Mouse (Mus musculus) liver, adult 2 months (tissue): ENCODE data around the gene Il21r. TPM values are rescaled to one million over a fixed set of nuclear protein-coding genes. Genes with fewer than 3 reads are reported as not detected.
A peak's percentile ranks its signal among the peaks of the same experiment; 100 is the strongest.

Experiments used
- DNase-seq: peaks from one replicate; pipeline ENCODE4 v3.0.0-alpha.2; 2011; ENCODE audit warnings: low read depth, low spot score; ENCODE audit errors: extremely low read depth
- H3K27ac ChIP-seq: fragments of 200-500 bp; replicated peaks from 2 replicates; pipeline ENCODE4 v1.5.1; 2012; ENCODE audit warnings: low read depth, mild to moderate bottlenecking, control low read depth, inconsistent platforms, low read length; ENCODE audit not compliant: insufficient read depth
- H3K27me3 ChIP-seq: fragments of 200-500 bp; 2 replicates; pipeline ENCODE4 v1.6.1; 2012; ENCODE audit warnings: mild to moderate bottlenecking, moderate library complexity, low read length, inconsistent platforms; ENCODE audit not compliant: control insufficient read depth, insufficient read depth
- H3K36me3 ChIP-seq: fragments of 200-500 bp; 2 replicates; pipeline ENCODE4 v1.6.1; 2012; ENCODE audit warnings: low read length, inconsistent platforms; ENCODE audit not compliant: control insufficient read depth, insufficient read depth
- H3K4me1 ChIP-seq: fragments of 200-500 bp; 2 replicates; pipeline ENCODE4 v1.6.1; 2011; ENCODE audit warnings: low read length; ENCODE audit not compliant: control insufficient read depth, insufficient read depth
- H3K4me3 ChIP-seq: fragments of 200-500 bp; 2 replicates; pipeline ENCODE4 v1.5.1; 2011; ENCODE audit warnings: low read depth, mild to moderate bottlenecking, control low read depth, low read length, moderate library complexity; ENCODE audit not compliant: insufficient read depth
- H3K79me2 ChIP-seq: fragments of 200-500 bp; 2 replicates; pipeline ENCODE4 v1.6.1; 2012; ENCODE audit warnings: inconsistent platforms, mild to moderate bottlenecking, low read length, moderate library complexity; ENCODE audit not compliant: control insufficient read depth, insufficient read depth
- H3K9ac ChIP-seq: fragments of 200-500 bp; 2 replicates; pipeline ENCODE4 v1.6.1; 2012; ENCODE audit warnings: low read depth, mild to moderate bottlenecking, control low read depth, inconsistent platforms, low read length
- CTCF ChIP-seq: fragments of 200-500 bp; IDR thresholded peaks from 2 replicates; pipeline ENCODE4 v1.5.1; 2011; ENCODE audit warnings: low read depth, low read length, control low read depth
- POLR2A ChIP-seq: fragments of 200-500 bp; IDR thresholded peaks from 2 replicates; pipeline ENCODE4 v1.6.1; 2011; ENCODE audit warnings: low read length, control low read depth; ENCODE audit not compliant: insufficient read depth; ENCODE audit errors: extremely low read depth
- WGBS: fragments of 180-500 bp; shearing (Covaris S2); methylation state at CpG from one replicate; pipeline ENCODE4 v1.1.7; 2018; 5-methylcytosine and 5-hydroxymethylcytosine counted together
- polyA plus RNA-seq: library from polyadenylated mRNA; depleted of rRNA; stranded (reverse); fragments of >200 nt; gene quantifications from 2 replicates; pipeline ENCODE4 v1.2.3, GENCODE M21; 2012
- total RNA-seq: library from RNA; depleted of rRNA; stranded (reverse); fragments of >200 nt; gene quantifications from 2 replicates; pipeline ENCODE4 v1.2.3, GENCODE M21; 2014

The Il21r gene
- total and polyA plus RNA-seq, 2 experiments, result 0.09 to 1.2 TPM

- TF ChIP-seq CTCF, result no peak
- no peak for TF ChIP-seq POLR2A
- no peaks in the 10 kb centered on the region for H3K79me2 ChIP-seq
- H3K27ac ChIP-seq, result no peak overlapping the region
- no peak for DNase-seq
- no peak overlapping the region for H3K9ac ChIP-seq
- H3K36me3 ChIP-seq, result peaks cover 35% of the 10 kb centered on the region
- WGBS, result 93% methylated on average over 19 of the region's 19 CpGs
- no peak overlapping the region for H3K4me3 ChIP-seq
- no peaks in the 10 kb centered on the region for H3K27me3 ChIP-seq
- peaks cover 5% of the 10 kb centered on the region for H3K4me1 ChIP-seq
These were observed 31.3 kb upstream of the Il21r start for GRCm38 (mm10) chr7:125571891-125572290.

- 69% methylated on average over 6 of the region's 6 CpGs for WGBS
- Histone ChIP-seq H3K27ac (peak overlapping the region; percentile 8), H3K4me3 (no peak overlapping the region), H3K36me3 (peaks cover 28% of the 10 kb centered on the region), H3K9ac (no peak overlapping the region), H3K4me1 (peaks cover 13% of the 10 kb centered on the region), H3K79me2 (no peaks in the 10 kb centered on the region), H3K27me3 (no peaks in the 10 kb centered on the region)
- TF ChIP-seq CTCF, result 0 out of 2 replicates have a peak, but pooled peaks have one; percentile 11
- no peak for TF ChIP-seq POLR2A
- no peak for DNase-seq
These were observed 30.5 kb upstream of the Il21r start for GRCm38 (mm10) chr7:125572737-125573136.

DNA sequence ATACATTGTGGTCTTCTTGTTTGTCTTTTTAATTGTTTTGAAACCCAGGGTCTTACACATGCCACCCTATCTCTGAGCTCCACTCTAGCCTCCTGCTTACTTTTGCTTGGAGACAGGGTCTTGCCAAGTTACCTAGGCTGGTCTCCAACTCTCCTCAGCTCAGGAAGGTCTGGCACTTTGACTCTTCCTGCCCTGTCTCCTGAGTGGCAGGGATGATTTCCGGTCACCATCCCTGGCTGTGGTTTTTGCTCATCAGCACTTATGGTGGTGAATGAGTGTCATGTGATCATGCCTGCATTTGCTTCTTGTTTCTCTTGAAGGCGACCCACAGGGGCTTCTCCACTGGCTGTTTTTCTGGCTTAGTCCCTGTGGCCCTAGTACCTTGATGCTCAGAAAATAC lies 29.4 kb upstream of the Il21r start:
- DNase-seq, result no peak
- H3K79me2 ChIP-seq, result no peaks in the 10 kb centered on the region
- H3K4me1 ChIP-seq, result peaks cover 17% of the 10 kb centered on the region
- no peak overlapping the region for H3K27ac ChIP-seq
- 68% methylated on average over 2 of the region's 2 CpGs for WGBS
- no peak overlapping the region for H3K4me3 ChIP-seq
- TF ChIP-seq CTCF (no peak), POLR2A (no peak)
- H3K9ac ChIP-seq, result no peak overlapping the region
- H3K27me3 ChIP-seq, result no peaks in the 10 kb centered on the region
- H3K36me3 ChIP-seq, result peaks cover 22% of the 10 kb centered on the region

DNA sequence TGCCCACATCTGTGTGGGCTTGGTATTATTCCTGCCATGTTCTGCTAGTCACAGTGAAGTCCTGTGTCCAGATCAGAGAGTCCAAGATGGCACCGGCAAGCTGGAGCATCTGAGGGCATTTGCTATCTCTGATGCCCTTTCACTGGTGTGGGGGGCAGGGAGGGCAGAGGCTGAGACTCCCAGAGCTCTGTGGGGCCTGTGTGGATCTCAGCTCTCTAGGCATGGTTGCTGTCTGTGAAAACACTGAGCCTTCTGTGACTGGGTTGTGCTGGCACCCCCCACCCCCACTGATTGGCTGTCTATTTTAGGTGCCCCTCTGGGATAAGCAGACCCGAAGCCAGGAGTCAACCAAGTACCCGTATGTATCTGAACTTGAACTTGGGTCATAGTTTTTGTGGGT lies 28.4 kb upstream of the Il21r start:
- 80% methylated on average over 3 of the region's 3 CpGs for WGBS
- Histone ChIP-seq H3K4me3 (no peak overlapping the region), H3K79me2 (no peaks in the 10 kb centered on the region), H3K36me3 (peaks cover 14% of the 10 kb centered on the region), H3K27me3 (no peaks in the 10 kb centered on the region), H3K27ac (no peak overlapping the region), H3K4me1 (peaks cover 17% of the 10 kb centered on the region), H3K9ac (no peak overlapping the region)
- TF ChIP-seq CTCF (no peak), POLR2A (no peak)
- DNase-seq, result no peak

DNA sequence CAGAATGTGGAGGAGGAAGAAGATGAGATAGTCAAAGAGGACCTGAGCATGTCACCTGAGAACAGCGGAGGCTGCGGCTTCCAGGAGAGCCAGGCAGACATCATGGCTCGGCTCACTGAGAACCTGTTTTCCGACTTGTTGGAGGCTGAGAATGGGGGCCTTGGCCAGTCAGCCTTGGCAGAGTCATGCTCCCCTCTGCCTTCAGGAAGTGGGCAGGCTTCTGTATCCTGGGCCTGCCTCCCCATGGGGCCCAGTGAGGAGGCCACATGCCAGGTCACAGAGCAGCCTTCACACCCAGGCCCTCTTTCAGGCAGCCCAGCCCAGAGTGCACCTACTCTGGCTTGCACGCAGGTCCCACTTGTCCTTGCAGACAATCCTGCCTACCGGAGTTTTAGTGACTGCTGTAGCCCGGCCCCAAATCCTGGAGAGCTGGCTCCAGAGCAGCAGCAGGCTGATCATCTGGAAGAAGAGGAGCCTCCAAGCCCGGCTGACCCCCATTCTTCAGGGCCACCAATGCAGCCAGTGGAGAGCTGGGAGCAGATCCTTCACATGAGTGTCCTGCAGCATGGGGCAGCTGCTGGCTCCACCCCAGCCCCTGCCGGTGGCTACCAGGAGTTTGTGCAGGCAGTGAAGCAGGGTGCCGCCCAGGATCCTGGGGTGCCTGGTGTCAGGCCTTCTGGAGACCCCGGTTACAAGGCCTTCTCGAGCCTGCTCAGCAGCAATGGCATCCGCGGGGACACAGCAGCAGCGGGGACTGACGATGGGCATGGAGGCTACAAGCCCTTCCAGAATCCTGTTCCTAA lies 27.3 kb upstream of the Il21r start:
- no peak overlapping the region for H3K4me3 ChIP-seq
- no peak overlapping the region for H3K27ac ChIP-seq
- WGBS, result 88% methylated on average over 16 of the region's 16 CpGs
- no peaks in the 10 kb centered on the region for H3K79me2 ChIP-seq
- H3K27me3 ChIP-seq, result no peaks in the 10 kb centered on the region
- H3K4me1 ChIP-seq, result peaks cover 17% of the 10 kb centered on the region
- DNase-seq, result no peak
- H3K9ac ChIP-seq, result no peak overlapping the region
- peaks cover 7% of the 10 kb centered on the region for H3K36me3 ChIP-seq
- TF ChIP-seq POLR2A (no peak), CTCF (no peak)

- DNase-seq, result peak; percentile 74
These were observed 26.2 kb upstream of the Il21r start for GRCm38 (mm10) chr7:125576982-125577381.

More at GRCm38 (mm10) chr7:125576982-125577381, 26.2 kb upstream of the Il21r start:
- Histone ChIP-seq H3K27ac (peak overlapping the region; percentile 64), H3K27me3 (no peaks in the 10 kb centered on the region), H3K4me1 (peaks cover 17% of the 10 kb centered on the region), H3K36me3 (peaks cover 4% of the 10 kb centered on the region; the same call in 1 of the 2 replicates), H3K9ac (no peak overlapping the region), H3K79me2 (no peaks in the 10 kb centered on the region), H3K4me3 (no peak overlapping the region)
- 38% methylated on average over 7 of the region's 7 CpGs for WGBS
- no peak for TF ChIP-seq CTCF
- TF ChIP-seq POLR2A, result no peak
